Mouse (Mus musculus): ENCODE measurements around the gene Metap1. TPM values are rescaled to one million over a fixed set of nuclear protein-coding genes. Genes with fewer than 3 reads are reported as not detected.

Gene Metap1
- polyA plus RNA-seq, 2 experiments = 21.9 to 22.2 TPM

GRCm38 (mm10) chr3:138443465-138443771 is 45.9 kb downstream of the Metap1 start:
- Histone ChIP-seq H3K36me3 (replicated peaks; ENCODE audit: control insufficient read depth, insufficient read depth, low read depth) (peaks cover 6% of the 10 kb centered on the region; the same call in 1 of the 2 replicates), H3K27me3 (ENCODE audit: control insufficient read depth, insufficient read depth, low read length) (no peaks in the 10 kb centered on the region), H3K9ac (replicated peaks) (peak overlapping the region; percentile 68), H3K9me3 (ENCODE audit: control insufficient read depth, low read length) (no peaks in the 10 kb centered on the region), H3K27ac (peak overlapping the region; percentile 16; the same call in 1 of the 2 replicates), H3K4me2 (ENCODE audit: low read depth) (peak overlapping the region; percentile 97), H3K4me3 (ENCODE audit: insufficient read depth in 1 of 2, low read depth in 2 of 2, low read length in 2 of 2) (peak overlapping the region; percentile 80 to 81), H3K4me1 (replicated peaks; ENCODE audit: control insufficient read depth in 2 of 2, insufficient read depth in 2 of 2, low read length in 1 of 2) (peaks cover 2 to 8% of the 10 kb centered on the region in 2 experiments; a peak in 3 of 4 replicates)
- no peak for ATAC-seq (ENCODE audit: insufficient read depth)
- DNase-seq (ENCODE audit: low read depth in 3 of 3, low spot score in 3 of 3) = peak; percentile 10 to 23 (median 14)
- no peak for TF ChIP-seq EP300 (IDR thresholded peaks at IDR 0.05; ENCODE audit: low read depth)
- no peak for TF ChIP-seq CTCF (IDR thresholded peaks at IDR 0.05; ENCODE audit: low read depth)
- 3% methylated on average over 9 of the region's 9 CpGs for WGBS (ENCODE audit: insufficient replicate concordance)

GRCm38 (mm10) chr3:138442612-138443464 is 46.5 kb downstream of the Metap1 start, which contains the start of gene Adh5:
Gene Adh5 (plus strand): TSS chr3:138443093.
- Histone ChIP-seq H3K36me3 (replicated peaks; ENCODE audit: control insufficient read depth, insufficient read depth, low read depth) (peaks cover 6% of the 10 kb centered on the region; the same call in 1 of the 2 replicates), H3K4me1 (replicated peaks; ENCODE audit: control insufficient read depth in 2 of 2, insufficient read depth in 2 of 2, low read length in 1 of 2) (peaks cover 2 to 8% of the 10 kb centered on the region in 2 experiments; a peak in 3 of 4 replicates), H3K27ac (peak within 1 kb of the TSS; percentile 16), H3K9ac (replicated peaks) (peak within 1 kb of the TSS; percentile 68), H3K4me3 (ENCODE audit: insufficient read depth in 1 of 2, low read depth in 2 of 2, low read length in 2 of 2) (peak within 1 kb of the TSS; percentile 80 to 81), H3K9me3 (ENCODE audit: control insufficient read depth, low read length) (no peaks in the 10 kb centered on the region), H3K4me2 (ENCODE audit: low read depth) (peak within 1 kb of the TSS; percentile 97), H3K27me3 (ENCODE audit: control insufficient read depth, insufficient read depth, low read length) (no peaks in the 10 kb centered on the region)
- WGBS (ENCODE audit: insufficient replicate concordance) = under 1% methylated on average over 86 of the region's 86 CpGs
- peak; percentile 81 to 84 (median 83) for DNase-seq (ENCODE audit: low read depth in 3 of 3, low spot score in 3 of 3)
- TF ChIP-seq EP300 (IDR thresholded peaks at IDR 0.05; ENCODE audit: low read depth) (peak; percentile 42; the same call in 1 of the 2 replicates), CTCF (IDR thresholded peaks at IDR 0.05; ENCODE audit: low read depth) (peak; percentile 61)
- peak; percentile 100 for ATAC-seq (ENCODE audit: insufficient read depth)

GRCm38 (mm10) chr3:138442203-138442602 is 47.1 kb downstream of the Metap1 start:
- peak overlapping the region; percentile 73 to 80 for H3K4me3 ChIP-seq (ENCODE audit: insufficient read depth in 1 of 2, low read depth in 2 of 2, low read length in 2 of 2)
- peak overlapping the region; percentile 97 for H3K4me2 ChIP-seq (ENCODE audit: low read depth)
- peak overlapping the region; percentile 60 for H3K9ac ChIP-seq (replicated peaks)
- 4% methylated on average over 9 of the region's 9 CpGs for WGBS (ENCODE audit: insufficient replicate concordance)
- ATAC-seq (ENCODE audit: insufficient read depth) (no peak), DNase-seq (ENCODE audit: low read depth in 3 of 3, low spot score in 3 of 3) (peak in 1 of 3 experiments; percentile 22)
- H3K36me3 ChIP-seq (replicated peaks; ENCODE audit: control insufficient read depth, insufficient read depth, low read depth) = peaks cover 6% of the 10 kb centered on the region; the same call in 1 of the 2 replicates
- H3K9me3 ChIP-seq (ENCODE audit: control insufficient read depth, low read length) = no peaks in the 10 kb centered on the region
- no peak for TF ChIP-seq EP300 (IDR thresholded peaks at IDR 0.05; ENCODE audit: low read depth)
- 0 out of 2 replicates have a peak, but pooled peaks have one; percentile 22 for TF ChIP-seq CTCF (IDR thresholded peaks at IDR 0.05; ENCODE audit: low read depth)
- H3K27me3 ChIP-seq (ENCODE audit: control insufficient read depth, insufficient read depth, low read length) = no peaks in the 10 kb centered on the region
- H3K27ac ChIP-seq = no peak overlapping the region
- peaks cover 2 to 8% of the 10 kb centered on the region in 2 experiments; a peak in 3 of 4 replicates for H3K4me1 ChIP-seq (replicated peaks; ENCODE audit: control insufficient read depth in 2 of 2, insufficient read depth in 2 of 2, low read length in 1 of 2)

- no peaks in the 10 kb centered on the region for H3K9me3 ChIP-seq (ENCODE audit: control insufficient read depth, low read length)
- ATAC-seq (ENCODE audit: insufficient read depth) (no peak), DNase-seq (ENCODE audit: low read depth in 3 of 3, low spot score in 3 of 3) (no peak)
- no peak overlapping the region for H3K9ac ChIP-seq (replicated peaks)
- H3K27me3 ChIP-seq (ENCODE audit: control insufficient read depth, insufficient read depth, low read length) = no peaks in the 10 kb centered on the region
- H3K27ac ChIP-seq = no peak overlapping the region
- H3K4me1 ChIP-seq (replicated peaks; ENCODE audit: control insufficient read depth in 2 of 2, insufficient read depth in 2 of 2, low read length in 1 of 2) = peaks cover under 1 to 4% of the 10 kb centered on the region in 2 experiments; a peak in 3 of 4 replicates
- H3K4me2 ChIP-seq (ENCODE audit: low read depth) = no peak overlapping the region
- 54% methylated on average over 3 of the region's 3 CpGs for WGBS (ENCODE audit: insufficient replicate concordance)
- TF ChIP-seq EP300 (IDR thresholded peaks at IDR 0.05; ENCODE audit: low read depth) (no peak), CTCF (IDR thresholded peaks at IDR 0.05; ENCODE audit: low read depth) (no peak)
- H3K36me3 ChIP-seq (replicated peaks; ENCODE audit: control insufficient read depth, insufficient read depth, low read depth) = no peaks in the 10 kb centered on the region
- no peak overlapping the region for H3K4me3 ChIP-seq (ENCODE audit: insufficient read depth in 1 of 2, low read depth in 2 of 2, low read length in 2 of 2)
These were observed 50.6 kb downstream of the Metap1 start for GRCm38 (mm10) chr3:138438716-138439115.

- DNase-seq (ENCODE audit: low read depth in 3 of 3, low spot score in 3 of 3) (peak in 1 of 3 experiments; percentile 10), ATAC-seq (ENCODE audit: insufficient read depth) (no peak)
- Histone ChIP-seq H3K9me3 (ENCODE audit: control insufficient read depth, low read length) (no peaks in the 10 kb centered on the region), H3K27me3 (ENCODE audit: control insufficient read depth, insufficient read depth, low read length) (no peaks in the 10 kb centered on the region), H3K4me1 (replicated peaks; ENCODE audit: control insufficient read depth in 2 of 2, insufficient read depth in 2 of 2, low read length in 1 of 2) (no peaks in the 10 kb centered on the region), H3K36me3 (replicated peaks; ENCODE audit: control insufficient read depth, insufficient read depth, low read depth) (no peaks in the 10 kb centered on the region), H3K27ac (no peak overlapping the region), H3K4me3 (ENCODE audit: insufficient read depth in 1 of 2, low read depth in 2 of 2, low read length in 2 of 2) (no peak overlapping the region), H3K9ac (replicated peaks) (no peak overlapping the region), H3K4me2 (ENCODE audit: low read depth) (no peak overlapping the region)
- WGBS (ENCODE audit: insufficient replicate concordance) = 42% methylated on average over 2 of the region's 2 CpGs
- TF ChIP-seq EP300 (IDR thresholded peaks at IDR 0.05; ENCODE audit: low read depth) (no peak), CTCF (IDR thresholded peaks at IDR 0.05; ENCODE audit: low read depth) (peak; percentile 23; the same call in 1 of the 2 replicates)
These were observed 57.5 kb downstream of the Metap1 start for GRCm38 (mm10) chr3:138431835-138432234.

Measured in liver, embryonic 14.5 days (tissue).